Mouse (Mus musculus) thymus, postnatal 14 days (tissue): ENCODE measurements at regions not wholly inside any gene's neighbourhood (a gene's known extent, or its start where the extent isn't known, plus 50 kb on each side); places are given as distances from the start of the nearest gene placed in this dataset.
"Not testable (repeated sequence)": the region's sequence is repeated elsewhere in the genome, so short reads cannot be mapped to it uniquely, and the experiment has no call there.

Source experiments
- DNase-seq: peaks from one replicate; pipeline ENCODE4 v3.0.0; 2021

DNA sequence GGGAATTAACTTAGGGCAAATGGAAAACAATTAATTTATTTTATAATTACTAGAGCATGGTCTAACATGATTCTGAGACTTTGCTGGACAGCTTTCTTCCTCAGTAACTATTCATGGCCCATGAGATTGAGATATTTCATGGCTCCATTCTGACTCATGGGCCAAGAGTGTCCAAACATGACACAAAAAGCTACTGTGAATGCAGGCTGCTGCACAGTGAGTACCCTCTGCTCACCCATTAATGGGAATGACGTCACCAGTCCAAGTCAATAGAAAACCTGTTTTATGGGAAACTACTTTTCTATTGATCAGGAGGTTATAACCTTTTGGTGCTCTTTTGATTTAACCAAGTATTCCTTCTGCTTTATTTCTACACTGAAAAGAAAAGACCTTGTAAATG lies 693.6 kb downstream of the Rwdd3 start:
- DNase-seq = no peak

DNA sequence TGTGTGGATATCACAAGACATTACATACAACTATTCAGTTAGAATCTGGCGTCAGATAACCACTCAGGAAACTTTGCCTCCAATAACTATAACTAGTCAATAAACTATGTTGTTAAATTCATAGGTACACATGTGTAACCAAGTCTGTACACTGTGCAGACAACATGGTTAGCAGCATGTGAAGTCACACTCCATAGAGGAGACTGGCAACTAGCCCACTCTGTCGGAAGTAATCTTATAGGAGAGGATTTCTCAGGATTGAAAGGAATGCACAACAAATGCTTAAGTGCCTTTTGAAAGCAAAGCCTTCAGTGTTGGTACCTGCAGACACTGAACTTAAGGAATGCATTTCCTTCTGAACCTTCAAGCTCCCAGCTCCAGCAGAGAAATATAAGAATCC lies 693.0 kb upstream of the Ptbp2 start:
- DNase-seq = no peak

DNA sequence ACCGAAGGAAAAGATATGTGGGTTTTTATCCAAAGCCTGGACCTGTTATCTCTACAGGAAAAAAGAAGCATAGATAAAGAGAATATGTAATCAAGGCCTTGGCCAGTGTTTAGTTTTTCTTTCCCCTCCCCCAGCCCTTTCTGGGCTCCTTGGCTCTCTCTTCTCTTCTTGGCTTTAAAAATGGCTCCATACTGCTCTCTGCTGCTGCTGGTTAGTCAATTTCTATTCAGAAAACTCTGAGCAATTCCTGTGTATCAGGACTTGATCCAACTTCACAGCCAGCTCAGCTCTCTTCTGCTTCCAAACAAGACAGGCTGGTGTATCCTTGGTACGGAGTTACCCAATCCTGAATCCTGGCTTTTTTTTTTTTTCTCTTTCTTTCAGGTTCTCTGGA lies 689.4 kb upstream of the Ptbp2 start:
- DNase-seq = no peak

DNA sequence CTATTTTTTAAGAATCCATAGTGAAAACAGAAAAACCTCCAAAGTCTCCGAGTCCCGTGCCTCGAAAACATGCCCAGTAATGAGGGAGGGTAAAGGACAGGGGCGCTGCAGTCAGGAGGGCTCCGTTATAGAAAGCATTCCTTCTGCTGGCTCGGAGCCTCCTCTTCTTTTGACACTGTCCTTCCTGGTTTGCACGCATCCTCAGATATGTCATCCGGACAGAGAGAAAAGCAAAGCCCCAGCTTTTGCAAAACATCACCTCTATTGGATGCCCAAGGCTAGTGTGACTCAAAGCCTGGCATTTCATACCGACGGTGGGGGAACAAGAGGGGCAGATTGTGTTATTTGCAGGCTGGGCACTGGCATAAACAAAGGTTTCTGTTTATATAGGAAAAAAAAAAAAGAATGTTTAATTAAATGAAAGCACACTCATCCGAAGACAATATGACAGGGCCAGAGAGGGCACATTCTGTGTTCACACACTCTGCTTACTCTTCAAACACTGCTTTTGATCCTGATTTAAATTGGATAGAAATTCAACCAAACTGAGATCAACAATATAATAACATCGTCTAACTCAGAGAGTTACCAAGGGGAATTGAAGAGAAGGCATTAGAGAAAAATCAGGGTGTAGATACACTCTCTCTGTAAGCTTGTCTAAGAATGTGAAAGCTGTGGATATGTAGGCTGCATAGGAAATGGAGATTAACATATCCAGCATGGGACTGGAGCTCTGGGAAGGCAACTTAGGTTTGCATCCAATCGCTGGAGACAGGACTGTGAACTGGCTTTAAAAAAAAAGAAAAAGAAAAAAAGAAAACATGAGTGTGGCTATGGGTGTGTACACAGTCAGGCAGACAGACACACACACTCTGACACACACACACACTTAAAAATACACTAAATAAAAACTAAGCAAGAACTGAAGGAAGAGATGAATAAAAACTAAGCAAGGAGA lies 688.7 kb upstream of the Ptbp2 start:
- no peak for DNase-seq

DNA sequence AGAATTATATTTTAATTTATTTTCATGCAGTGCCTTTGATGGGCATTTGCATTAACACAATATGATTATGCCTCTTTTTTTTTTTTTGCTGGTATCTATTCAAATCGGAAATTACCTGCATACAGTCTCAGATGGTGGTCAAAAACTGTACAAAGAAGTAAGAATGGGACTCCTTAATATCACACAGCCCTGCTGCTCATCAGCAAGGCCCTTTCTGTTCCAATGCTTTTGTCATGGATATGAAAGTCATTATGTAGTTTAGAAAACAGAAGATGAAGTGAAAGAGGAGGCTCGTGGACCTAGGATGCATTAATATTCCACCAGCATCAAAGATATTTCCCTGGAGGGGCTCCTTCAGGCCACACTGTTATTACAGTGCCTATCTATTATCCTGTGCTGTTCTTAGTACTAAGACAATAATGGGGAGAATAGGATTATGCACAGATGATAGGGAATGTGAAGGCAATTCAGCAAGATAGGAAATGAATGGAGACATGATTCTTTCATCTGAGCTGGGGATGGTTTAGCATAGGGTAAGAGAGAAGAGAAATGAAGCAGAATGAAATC lies 687.7 kb upstream of the Ptbp2 start:
- DNase-seq = no peak

DNA sequence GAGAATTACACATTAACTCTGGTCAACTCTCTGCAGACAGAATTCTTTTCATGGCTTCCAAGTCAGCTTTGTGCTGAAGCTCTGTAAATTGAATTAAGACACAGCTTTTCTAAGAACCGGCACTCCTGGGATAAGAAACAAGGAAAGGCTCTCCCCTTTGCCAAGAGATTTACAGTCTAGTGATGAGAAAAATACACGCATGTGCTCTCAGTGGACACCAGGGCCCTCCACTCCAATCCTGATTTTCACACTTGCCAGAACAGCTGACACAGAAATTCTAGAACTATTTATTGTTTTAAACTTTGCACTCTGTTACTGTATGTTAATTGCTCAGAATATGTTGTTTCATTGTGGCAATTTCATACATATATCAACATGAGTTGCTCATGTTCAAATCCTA lies 684.6 kb upstream of the Ptbp2 start:
- DNase-seq = no peak

DNA sequence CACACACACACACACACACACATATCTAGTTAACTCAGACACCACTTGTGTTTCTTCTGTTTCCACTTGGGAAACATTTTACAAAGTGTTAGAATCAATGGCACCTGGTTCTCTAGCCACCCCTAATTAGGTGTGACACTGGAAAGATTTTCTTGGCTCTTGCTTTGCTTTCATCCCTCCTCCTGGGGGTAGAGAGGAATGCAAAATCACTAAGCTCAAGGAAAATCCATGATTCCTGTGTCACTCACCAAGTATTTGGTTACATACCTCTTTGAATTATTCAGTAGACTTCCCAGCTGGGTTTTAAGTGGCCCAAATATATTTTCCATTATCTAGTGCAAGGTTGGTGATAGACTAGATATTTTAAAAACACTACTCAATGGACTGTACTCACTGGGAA lies 676.5 kb upstream of the Ptbp2 start:
- no peak for DNase-seq

DNA sequence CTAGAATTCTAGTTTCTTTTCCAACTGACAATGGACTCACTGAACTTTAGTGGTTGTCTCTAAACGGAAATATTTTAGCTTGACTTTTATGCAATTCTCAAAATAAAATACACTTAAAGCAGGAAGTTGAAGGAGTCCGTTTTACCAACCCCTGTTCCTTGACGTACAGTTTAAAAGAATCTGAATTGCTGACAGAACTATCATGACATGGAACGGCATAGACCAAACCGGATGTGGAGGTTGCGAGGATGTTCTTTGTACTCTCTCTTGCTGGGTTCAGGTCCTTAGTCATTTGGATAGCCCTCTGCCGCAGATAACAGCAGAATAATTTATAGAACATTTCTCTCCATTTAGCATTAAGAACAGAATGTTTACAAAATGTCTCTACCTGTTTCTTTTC lies 673.6 kb upstream of the Ptbp2 start:
- DNase-seq = no peak

DNA sequence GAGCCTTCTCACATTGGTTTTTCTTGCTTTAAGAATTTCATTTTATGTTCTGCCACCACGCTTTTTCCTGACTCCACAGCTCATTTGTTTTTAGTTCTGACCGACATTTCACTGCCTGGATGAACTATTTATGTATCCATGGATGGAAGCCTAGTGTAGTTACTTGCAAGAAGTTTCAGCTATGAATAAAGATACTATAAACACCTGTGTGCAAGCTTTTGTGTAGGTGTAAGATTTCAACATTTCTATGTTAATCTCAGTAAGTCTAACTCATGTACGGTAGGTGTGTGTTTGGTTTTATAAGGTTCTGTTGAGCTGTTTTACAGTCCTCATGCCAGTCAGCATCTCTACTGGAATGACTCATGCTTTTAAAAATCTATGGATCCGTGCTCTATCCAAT lies 656.9 kb upstream of the Ptbp2 start:
- no peak for DNase-seq

DNA sequence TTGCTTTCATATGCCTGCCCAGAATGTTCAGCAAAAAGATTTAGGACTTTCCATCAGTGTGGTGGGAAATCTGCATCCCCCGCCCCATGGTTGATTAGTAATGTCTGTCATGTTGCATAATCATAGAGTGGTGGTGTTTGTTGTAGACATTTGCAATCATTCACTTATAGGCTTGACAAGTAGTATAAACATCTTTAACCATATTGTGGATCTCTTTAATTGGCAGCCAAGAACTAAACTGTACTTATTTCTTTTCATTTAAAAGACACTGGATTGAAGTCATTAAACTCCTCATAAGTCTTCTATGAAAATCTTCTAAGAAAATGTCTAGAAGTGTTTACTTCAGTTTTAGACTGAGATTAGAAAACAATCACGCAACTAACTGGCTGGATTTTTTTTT lies 646.0 kb upstream of the Ptbp2 start:
- DNase-seq = no peak

DNA sequence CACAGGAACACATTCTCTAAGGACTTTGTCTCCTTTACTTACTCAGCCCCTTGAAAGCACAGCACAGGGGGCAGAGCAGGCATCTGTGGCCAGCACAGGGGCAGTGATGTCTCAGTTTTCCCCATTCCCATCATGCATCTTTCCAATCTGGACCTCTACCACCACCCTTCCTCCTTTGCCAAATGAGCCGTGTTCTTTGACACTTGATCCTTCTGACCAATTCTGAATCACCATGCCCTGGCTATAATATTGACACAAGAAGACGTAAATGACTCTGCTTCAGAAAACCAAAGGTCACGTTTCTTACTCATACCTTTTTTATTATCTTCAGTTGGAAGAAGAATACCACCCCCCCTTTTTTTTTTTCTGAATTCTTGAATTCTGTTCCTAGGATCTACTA lies 632.4 kb upstream of the Ptbp2 start:
- no peak for DNase-seq

DNA sequence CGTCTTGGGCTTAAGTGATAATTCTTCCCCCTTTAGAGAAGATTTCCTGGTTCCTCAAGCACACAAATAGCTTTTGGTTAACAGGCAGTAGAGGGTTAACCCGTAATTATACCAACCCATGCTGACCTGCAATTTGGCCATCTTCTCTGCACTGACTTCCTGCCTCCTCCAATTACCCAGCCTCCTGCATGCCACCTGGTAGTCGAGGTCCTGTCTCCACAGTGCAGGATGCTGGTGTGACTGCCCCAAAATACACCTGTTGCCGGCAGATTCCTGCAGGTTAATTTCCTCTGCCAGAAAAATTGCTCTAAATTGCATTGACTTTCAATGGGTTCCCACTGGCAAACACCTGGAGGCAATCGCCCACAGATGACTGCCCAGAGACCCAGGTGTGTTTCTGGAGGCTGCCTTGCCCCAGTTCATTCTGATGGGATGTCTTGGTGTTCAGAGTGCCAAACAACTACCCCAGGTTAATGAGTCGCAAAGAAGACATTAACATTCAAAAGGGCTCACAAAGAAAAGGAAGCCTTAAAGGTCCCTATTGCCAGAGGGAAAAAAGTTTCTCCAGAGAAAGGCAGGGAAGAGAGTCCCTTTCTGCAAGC lies 591.5 kb upstream of the Ptbp2 start:
- DNase-seq = no peak

DNA sequence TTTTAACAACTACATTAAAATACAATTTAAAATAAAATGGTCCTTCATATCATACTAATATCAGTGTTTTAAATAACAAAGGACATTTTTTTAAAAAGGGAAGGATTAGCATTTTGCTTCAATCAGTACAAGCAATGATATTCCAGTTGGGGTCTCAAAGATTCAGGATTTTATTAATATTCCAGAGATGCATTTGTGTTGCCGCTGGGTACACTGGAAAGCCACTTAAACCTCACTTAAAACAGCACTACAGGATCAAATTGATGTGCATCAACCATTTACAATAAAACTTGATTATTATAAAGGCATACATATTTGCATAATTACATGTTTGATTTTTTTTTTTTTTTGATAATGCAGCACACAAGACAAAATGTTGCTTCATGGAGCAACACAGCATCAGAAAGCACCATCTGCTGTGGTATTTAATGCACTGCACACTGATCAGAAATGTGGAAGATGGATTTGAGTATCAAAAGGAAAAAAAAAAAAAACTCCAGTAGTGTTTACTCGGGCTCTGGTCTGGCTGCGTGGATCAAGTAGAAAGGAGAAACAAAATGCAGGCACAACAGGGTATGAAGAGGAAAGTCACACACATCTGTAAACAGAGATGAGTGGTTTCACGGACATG lies 558.6 kb upstream of the Ptbp2 start:
- no peak for DNase-seq

DNA sequence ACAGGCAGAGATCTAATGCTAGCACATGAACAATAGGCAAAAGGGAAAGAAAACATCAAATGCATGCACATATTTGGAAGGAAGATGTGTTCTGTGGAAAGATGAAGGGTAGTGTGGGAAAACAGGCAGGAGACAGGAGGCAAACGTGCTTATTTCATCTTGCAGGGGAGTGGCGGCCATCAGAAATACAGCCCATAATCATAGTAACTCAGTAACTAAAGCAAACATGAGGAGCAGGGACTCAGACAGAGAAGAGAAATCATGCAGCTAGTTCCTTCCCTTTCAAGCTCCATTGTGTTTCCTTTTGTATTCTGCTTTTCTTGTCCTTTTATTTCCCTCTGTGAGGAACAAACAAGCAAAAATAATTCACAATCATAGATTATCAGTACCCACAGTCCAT lies 557.6 kb upstream of the Ptbp2 start:
- no peak for DNase-seq

DNA sequence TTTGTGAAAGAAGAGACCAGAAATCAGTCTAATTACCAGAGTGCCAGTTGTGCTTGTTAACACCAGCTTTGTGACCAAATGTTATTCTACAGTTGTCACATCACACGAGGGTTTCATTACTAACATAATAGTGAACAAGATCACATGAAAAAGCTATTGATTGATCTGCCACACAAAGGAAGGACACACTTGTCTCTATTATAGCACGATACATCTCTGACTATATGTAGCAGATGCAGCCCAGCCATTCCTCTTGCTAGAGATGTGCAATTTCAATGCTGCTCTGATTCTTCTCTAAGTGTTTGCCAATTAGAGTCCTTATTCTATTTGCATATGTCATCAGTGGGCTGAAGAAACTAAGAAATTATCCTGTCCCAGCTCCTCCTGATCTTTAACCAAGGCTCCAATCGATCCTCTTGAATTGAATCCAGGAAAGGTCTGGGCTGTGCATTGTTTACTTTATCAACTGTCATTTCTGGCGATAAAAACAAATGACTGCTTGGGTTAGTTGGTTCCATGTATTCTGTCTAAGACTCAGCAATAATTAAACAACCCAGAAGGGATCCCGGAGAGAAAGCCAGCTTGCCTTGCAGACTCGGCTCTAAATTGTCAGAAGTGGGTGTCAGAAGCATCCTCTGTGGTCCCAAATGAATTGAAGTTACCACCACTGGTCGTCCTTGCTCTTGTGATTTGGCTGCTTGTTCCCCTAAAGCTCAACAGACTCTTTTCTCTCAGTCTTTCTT lies 551.7 kb upstream of the Ptbp2 start:
- no peak for DNase-seq

DNA sequence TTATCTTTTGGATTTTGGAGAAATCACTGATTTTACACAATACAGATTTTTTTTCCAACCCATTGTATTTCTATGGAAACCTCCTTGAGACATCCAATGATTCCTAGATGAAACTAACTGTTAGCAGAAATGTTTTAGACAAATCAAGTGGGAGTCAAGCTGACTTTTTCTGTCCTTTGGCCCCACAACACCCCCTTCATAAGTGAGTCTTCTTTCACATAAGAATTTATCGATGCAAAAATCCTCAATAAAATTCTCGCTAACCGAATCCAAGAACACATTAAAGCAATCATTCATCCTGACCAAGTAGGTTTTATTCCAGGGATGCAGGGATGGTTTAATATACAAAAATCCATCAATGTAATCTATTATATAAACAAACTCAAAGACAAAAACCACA lies 522.8 kb upstream of the Ptbp2 start:
- not testable (repeated sequence) for DNase-seq

DNA sequence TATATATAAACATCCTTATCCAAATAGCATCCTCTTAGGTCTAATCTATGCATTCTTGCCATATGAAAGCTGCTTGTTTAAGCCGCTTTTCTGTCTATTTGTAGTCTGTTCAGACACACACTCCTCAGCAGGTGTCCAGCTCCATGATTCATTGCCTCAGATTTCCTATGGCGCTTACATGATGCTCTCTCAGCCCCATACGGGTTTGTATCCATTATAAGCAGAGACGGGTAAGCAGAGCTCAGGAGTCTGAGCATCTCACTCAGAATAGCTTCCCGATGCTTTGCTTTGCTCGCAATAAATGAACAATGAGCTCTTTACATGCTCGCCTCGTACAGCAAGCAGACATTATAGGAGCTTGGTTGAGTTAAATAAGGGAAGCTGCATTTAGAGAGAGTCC lies 521.3 kb upstream of the Ptbp2 start:
- no peak for DNase-seq
